ENCODE assay signal across 28 mouse cellular contexts in genomic region chr6:6457001-6457400, GRCm38 (mm10).
"Had no signal": no experiment of that assay in that cellular context is flagged by ENCODE, and none has a peak within 500 bp of the region (broad histone marks: within the 10 kb centered on the region; RNA-seq: fewer than 3 reads in every experiment).

No protein-coding gene starts in this region.

- H3K4me2 ChIP-seq: heart, embryonic 11.5 days; heart, embryonic 12.5 days; heart, embryonic 13.5 days; heart, embryonic 15.5 days; hindbrain, embryonic 12.5 days; hindbrain, embryonic 13.5 days; hindbrain, embryonic 14.5 days; hindbrain, embryonic 15.5 days; intestine, embryonic 15.5 days; kidney, embryonic 15.5 days had no signal

- H3K4me3 ChIP-seq: heart, embryonic 10.5 days; heart, embryonic 12.5 days; heart, embryonic 13.5 days; heart, embryonic 15.5 days; hindbrain, embryonic 10.5 days; hindbrain, embryonic 12.5 days; hindbrain, embryonic 13.5 days; hindbrain, embryonic 15.5 days; intestine, embryonic 15.5 days; kidney, embryonic 15.5 days; layer of hippocampus, adult 2 months had no signal

- H3K9me3 ChIP-seq: heart, embryonic 10.5 days; heart, embryonic 12.5 days; heart, embryonic 13.5 days; heart, embryonic 15.5 days; hindbrain, embryonic 10.5 days; hindbrain, embryonic 12.5 days; hindbrain, embryonic 13.5 days; hindbrain, embryonic 15.5 days; intestine, embryonic 15.5 days; kidney, embryonic 15.5 days had no signal

- H3K36me3 ChIP-seq: heart, embryonic 10.5 days; heart, embryonic 12.5 days; heart, embryonic 13.5 days; heart, embryonic 15.5 days; hindbrain, embryonic 10.5 days; hindbrain, embryonic 12.5 days; hindbrain, embryonic 13.5 days; hindbrain, embryonic 15.5 days; intestine, embryonic 15.5 days; kidney, embryonic 15.5 days had no signal

- H3K9ac ChIP-seq: heart, embryonic 12.5 days; heart, embryonic 13.5 days; heart, embryonic 15.5 days; hindbrain, embryonic 12.5 days; hindbrain, embryonic 13.5 days; hindbrain, embryonic 14.5 days; hindbrain, embryonic 15.5 days; intestine, embryonic 15.5 days; kidney, embryonic 15.5 days had no signal

- DNase-seq: heart, postnatal 10 days; heart, postnatal 14 days; heart, postnatal 36 days; heart, postnatal 4 days; kidney, adult 18-20 months; kidney, postnatal 10 days; kidney, postnatal 14 days; kidney, postnatal 25 days; kidney, postnatal 4 days; layer of hippocampus, adult 9-11 months; layer of hippocampus, postnatal 36 days had no signal

- ATAC-seq: hindbrain, embryonic 16.5 days; hindbrain, postnatal 0 days; inflammation-experienced regulatory T-cells, adult 6 months had no signal

- H3K27me3 ChIP-seq: heart, embryonic 13.5 days; heart, embryonic 15.5 days; hindbrain, embryonic 12.5 days; hindbrain, embryonic 13.5 days; hindbrain, embryonic 15.5 days; intestine, embryonic 15.5 days had no signal

- H3K27ac ChIP-seq: heart, embryonic 10.5 days; heart, embryonic 13.5 days; heart, embryonic 15.5 days; hindbrain, embryonic 10.5 days; hindbrain, embryonic 12.5 days; hindbrain, embryonic 13.5 days; hindbrain, embryonic 14.5 days; hindbrain, embryonic 15.5 days; hindbrain, postnatal 0 days; intestine, embryonic 15.5 days; kidney, embryonic 15.5 days; kidney, postnatal 0 days; layer of hippocampus, adult 2 months had no signal

- H3K4me1 ChIP-seq: heart, embryonic 15.5 days; intestine, embryonic 15.5 days; kidney, embryonic 15.5 days had no signal
